Mouse (Mus musculus) B cell, adult 2 months (primary cell): ENCODE data around the gene Zfp936.
"Not testable (repeated sequence)": the region's sequence is repeated elsewhere in the genome, so short reads cannot be mapped to it uniquely, and the experiment has no call there.

Source experiments
- DNase-seq, 2 experiments: peaks; one replicate each; pipeline ENCODE4 v3.0.0; 2022

Zfp936 gene

DNA sequence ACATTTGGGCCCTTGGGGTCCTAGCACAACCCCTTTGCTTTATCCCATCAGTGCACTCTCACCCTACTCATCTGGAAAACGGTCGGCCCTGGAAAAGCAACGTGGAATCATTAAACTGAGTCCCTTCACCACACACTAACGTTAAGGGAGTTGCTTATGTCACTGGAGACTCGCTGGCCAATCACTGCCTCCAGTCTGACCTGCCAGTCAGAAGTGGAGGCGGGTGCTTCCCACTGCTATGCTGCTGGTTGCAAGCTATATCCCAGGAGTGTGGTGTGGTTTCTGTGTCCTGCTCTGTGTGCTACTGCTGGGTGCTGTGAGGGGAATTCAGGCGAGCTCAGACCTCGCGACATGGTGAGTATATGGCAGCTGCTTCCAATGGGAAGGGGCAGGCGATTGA lies at the start of gene Zfp936:
TSS of gene Zfp936 (plus strand) at position 301 of the 400 bp plus-strand sequence.
- DNase-seq, result not testable (repeated sequence)

DNA sequence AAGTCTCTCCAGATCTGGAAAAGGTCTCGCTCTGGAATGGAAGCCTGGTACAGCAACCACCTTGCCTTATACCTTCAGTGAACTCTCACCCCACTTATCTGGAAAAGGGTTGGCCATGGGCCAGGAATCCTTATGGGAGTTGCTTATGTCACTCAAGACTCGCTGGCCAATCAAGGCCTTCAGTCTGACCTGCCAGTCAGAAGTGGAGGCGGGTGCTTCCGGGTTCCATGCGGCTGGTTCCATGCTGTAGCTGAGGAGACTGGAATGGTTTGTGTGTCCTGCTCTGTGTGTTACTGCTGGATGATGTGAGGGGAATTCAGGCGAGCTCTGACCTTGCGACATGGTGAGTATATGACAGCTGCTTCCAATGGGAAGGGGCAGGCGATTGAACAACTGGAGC lies 36.2 kb upstream of the Zfp936 start:
- no peak for DNase-seq

DNA sequence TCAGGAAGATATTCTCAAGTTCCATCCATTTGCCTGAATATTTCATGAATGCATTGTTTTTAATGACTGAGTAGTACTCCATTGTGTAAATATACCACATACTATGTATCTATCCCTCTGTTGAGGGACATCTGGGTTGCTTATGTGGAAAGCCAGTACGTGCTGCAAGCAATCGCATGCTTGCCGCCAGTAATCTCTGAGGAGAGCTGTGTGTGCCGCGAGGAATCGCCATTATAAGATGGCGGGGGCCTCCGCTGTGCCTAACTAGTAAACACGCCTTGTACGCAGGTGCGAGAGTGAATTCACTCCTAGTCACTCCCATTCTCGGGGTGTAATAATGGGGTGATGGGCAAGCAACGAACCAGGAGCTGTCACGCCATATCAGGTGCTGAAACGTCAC lies 14.7 kb downstream of the Zfp936 start:
- not testable (repeated sequence) for DNase-seq

DNA sequence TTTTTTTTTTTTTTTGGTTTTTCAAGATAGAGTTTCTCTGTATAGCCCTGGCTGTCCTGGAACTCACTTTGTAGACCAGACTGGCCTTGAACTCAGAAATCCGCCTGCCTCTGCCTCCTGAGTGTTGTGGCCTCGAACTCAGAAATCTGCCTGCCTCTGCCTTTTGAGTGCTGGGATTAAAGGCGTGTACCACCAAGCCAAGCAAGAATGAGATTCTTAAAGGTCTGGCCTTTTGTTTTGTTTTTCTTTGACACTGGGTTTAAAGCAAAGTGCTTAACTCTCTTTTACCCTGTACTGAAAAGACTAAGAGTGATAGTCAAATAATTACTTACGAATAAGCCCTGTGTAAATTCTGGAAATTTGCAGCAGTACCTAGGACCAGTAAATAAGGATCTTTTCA lies 50.1 kb downstream of the Zfp936 start:
- DNase-seq, result not testable (repeated sequence)

DNA sequence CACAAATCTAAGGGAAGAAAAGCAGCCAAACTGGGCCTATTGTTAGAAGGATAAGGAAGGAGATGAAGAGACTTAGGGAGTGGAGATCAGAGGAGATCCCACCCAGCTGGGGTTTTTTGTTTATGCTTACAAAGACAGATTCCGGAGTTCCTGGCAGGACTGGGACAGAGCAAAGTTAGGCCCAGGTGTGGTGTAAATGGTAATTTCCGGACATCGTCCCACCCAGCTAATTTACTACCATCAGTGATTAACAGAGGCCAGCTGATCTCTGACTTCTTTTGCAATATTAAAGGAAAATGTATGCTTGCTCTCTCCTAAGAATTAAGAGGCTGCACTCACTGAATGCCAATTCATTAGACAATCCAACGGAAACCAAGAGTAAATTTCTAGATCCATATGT lies 53.1 kb downstream of the Zfp936 start:
- not testable (repeated sequence) for DNase-seq

DNA sequence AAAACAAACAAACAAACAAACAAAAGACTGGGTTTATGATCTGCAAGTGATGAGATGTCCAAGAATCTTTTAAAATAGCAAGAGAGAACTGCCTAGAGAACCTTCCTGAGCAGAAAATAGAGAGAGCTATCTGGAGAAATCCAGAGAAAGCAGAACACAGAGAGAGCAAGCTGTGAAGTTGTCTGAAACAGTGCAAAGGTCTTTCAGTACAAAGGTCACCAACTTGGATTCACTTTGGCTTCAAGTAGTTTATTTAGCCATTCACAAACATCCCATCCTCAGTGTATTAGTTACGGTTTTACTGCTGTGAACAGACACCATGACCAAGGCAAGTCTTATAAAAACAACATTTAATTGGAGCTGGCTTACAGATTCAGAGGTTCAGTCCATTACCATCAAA lies 53.8 kb downstream of the Zfp936 start:
- not testable (repeated sequence) for DNase-seq

DNA sequence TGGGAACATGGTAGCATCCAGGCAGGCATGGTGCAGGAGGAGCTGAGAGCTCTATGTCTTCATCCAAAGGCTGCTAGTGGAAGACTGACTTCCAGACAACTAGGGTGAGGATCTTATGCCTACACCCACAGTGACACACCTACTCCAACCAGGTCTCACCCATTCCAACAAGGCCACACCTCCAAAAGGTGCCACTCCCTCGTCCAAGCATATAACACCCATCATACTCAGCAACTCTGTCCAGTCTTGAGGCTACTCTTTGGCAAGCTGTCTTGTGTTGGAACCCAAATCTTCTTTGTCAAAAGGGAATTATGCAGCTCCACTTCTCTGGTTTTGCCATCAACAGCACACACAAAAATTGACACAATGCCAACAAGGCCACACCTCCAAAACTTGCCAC lies 54.2 kb downstream of the Zfp936 start:
- DNase-seq, result not testable (repeated sequence)

DNA sequence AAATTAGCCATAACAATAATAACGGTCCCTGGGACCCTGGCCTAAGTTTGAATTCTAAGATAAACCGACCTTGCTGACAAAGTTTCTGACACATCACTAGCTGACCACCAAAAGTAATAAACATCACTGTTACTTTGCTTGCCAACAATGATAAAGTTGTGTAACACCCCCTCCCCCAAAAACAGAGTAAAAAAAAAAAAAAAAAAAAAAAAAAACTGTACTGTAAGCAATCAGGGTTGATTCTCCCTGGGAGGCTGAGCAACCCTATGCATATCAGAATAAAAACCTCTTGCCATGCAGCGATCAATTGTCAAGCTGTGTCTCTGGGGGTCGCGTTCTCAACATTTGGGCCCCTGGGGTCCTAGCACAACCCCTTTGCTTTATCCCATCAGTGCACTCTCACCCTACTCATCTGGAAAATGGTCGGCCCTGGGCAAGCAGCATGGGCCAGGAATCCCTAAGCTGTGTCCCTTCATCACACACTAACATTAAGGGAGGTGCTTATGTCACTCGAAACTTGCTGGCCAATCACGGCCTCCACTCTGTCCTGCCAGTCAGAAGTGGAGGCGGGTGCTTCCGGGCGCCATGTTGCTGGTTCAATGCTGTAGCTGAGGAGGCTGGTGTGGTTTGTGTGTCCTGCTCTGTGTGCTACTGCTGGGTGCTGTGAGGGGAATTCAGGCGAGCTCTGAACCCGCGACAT lies 63.1 kb downstream of the Zfp936 start:
- DNase-seq, result no peak

DNA sequence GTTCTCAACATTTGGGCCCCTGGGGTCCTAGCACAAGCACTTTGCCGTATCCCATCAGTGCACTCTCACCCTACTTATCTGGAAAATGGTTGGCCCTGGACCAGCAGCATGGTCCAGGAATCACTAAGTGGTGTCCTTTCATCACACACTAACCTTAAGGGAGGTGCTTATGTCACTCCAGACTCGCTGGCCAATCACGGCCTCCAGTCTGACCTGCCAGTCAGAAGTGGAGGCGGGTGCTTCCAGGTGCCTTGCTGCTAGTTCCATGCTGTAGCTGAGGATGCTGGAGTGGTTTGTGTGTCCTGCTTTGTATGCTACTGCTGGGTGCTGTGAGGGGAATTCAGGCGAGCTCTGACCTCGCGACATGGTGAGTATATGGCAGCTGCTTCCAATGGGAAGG lies 99.8 kb downstream of the Zfp936 start:
- not testable (repeated sequence) for DNase-seq
